Mouse (Mus musculus) gonadal fat pad, adult 2 months (tissue): Measurements from ENCODE around the gene Gsk3a. TPM values are rescaled to one million over a fixed set of nuclear protein-coding genes. Genes with fewer than 3 reads are reported as not detected.
A peak's percentile ranks its signal among the peaks of the same experiment; 100 is the strongest.

Experiments
- DNase-seq: peaks from one replicate; pipeline ENCODE4 v3.0.0-alpha.2; 2012; ENCODE audit warnings: low read depth
- polyA plus RNA-seq: library from polyadenylated mRNA; depleted of rRNA; stranded (reverse); fragments of >200 nt; gene quantifications from 2 replicates; pipeline ENCODE4 v1.2.3, GENCODE M21; 2012

The Gsk3a gene
- polyA plus RNA-seq, 1 experiment: 120 TPM

- no peak for DNase-seq
Observed at GRCm38 (mm10) chr7:25249314-25250140, 11.9 kb upstream of the Gsk3a start.

GRCm38 (mm10) chr7:25248846-25249313 is 11.2 kb upstream of the Gsk3a start:
- DNase-seq: no peak

GRCm38 (mm10) chr7:25248018-25248647 is 10.5 kb upstream of the Gsk3a start:
- no peak for DNase-seq

DNA sequence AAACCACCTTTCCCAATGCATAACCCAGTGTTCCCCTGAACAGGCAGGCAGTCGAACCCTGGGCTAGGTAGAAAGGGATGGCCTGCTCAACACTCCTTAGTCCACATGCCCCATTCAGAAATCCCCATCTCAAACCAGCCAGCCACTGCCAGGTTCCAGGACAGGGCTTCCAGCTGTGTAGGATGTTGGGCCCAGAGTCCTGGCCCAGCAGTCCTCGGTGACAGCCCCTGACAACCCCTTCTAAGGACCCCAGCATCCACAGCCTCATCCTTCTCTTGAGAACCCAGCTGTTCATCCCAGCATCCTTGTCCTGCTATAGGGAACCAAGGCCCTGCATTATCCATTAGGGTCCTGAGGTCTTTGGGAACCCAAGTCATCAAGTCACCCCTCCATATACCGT is 9.8 kb upstream of the Gsk3a start:
- no peak for DNase-seq

DNA sequence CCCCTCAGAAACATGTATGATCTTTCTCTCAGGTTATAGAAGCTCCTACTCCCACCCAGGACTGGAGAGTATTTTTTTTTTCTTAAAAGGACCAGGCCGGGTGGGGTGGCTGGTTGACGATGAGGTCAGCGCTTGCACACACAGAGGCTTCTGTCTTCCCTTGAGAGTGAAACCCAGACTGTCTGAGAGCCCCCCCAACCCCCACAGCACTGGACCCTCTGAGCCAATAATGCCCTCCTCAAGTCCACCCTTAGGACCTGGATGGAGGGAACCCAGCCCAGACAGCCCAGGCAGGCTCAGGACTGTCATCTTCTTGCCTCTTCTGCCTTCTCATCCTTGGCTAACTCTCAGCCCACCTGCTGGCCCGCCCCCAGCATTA is 9.1 kb upstream of the Gsk3a start:
- DNase-seq: no peak

GRCm38 (mm10) chr7:25246079-25246758 is 8.6 kb upstream of the Gsk3a start:
- no peak for DNase-seq

GRCm38 (mm10) chr7:25244562-25245369 is 7.1 kb upstream of the Gsk3a start:
- DNase-seq: no peak

DNA sequence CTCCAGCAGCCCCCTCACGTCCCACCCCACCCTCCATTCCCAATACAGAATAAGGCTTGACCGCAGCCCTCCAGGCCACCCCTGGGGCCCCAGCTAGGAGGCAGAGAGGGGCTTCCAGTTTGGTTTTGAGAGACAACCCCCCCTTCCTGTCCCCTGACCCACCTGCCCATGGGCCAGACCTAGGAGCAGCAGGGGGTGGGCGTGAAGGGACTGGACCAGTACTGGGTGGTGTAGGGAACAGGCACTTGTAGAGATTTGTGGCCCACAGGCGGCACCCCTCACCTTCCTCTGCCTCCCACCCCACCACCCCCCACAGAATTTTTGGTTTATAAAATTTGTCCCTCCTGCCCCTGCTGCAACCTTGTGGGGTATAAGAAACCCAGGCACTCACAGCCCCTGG is 5.7 kb upstream of the Gsk3a start:
- DNase-seq: no peak

GRCm38 (mm10) chr7:25241062-25241461 is 3.4 kb upstream of the Gsk3a start:
- DNase-seq: no peak

- no peak for DNase-seq
Observed at GRCm38 (mm10) chr7:25240631-25241030, 3.0 kb upstream of the Gsk3a start.

- peak; percentile 86 for DNase-seq
Observed at GRCm38 (mm10) chr7:25238829-25239623, 1.4 kb upstream of the Gsk3a start.

DNA sequence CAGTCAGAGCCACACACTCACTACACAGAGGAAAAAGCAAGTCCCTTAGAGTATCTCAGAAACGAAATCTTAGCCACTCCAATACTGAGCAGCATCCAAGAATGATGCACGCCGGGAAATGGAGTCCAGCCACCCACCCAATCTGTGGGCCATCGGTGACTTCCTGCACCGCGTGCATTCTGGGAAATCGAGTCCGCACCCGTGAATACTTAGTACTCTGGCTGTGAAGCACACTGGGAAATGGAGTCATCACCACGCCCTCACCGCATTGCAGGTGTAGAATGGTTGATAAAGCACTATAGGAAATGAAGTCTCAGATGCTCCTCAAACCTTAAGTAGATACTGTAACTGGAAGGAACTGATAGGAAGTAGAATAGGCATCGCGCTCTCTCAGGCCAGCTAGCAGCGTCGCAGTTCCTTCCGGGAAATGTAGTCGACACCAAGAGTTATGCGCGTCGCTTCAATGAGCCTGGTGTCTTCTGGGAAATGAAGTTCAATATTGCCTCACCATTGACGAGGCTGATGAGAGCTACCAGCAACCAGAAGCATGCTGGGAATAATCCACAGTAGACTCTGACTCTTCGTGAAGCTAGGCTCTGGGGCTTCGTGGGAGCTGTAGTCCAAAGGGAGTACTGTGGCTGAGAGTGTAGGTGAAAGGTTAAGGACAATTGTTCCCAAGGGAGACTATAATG is 510 bp upstream of the Gsk3a start:
- DNase-seq: peak; percentile 99

- DNase-seq: no peak
Observed at GRCm38 (mm10) chr7:25235526-25235925, 2.1 kb downstream of the Gsk3a start.

- no peak for DNase-seq
Observed at GRCm38 (mm10) chr7:25233061-25233460, 4.6 kb downstream of the Gsk3a start.

GRCm38 (mm10) chr7:25232101-25232648 is 5.5 kb downstream of the Gsk3a start:
- DNase-seq: no peak

- DNase-seq: no peak
Observed at GRCm38 (mm10) chr7:25230690-25231285, 6.9 kb downstream of the Gsk3a start.

- no peak for DNase-seq
Observed at GRCm38 (mm10) chr7:25227523-25228300, 9.9 kb downstream of the Gsk3a start.

DNA sequence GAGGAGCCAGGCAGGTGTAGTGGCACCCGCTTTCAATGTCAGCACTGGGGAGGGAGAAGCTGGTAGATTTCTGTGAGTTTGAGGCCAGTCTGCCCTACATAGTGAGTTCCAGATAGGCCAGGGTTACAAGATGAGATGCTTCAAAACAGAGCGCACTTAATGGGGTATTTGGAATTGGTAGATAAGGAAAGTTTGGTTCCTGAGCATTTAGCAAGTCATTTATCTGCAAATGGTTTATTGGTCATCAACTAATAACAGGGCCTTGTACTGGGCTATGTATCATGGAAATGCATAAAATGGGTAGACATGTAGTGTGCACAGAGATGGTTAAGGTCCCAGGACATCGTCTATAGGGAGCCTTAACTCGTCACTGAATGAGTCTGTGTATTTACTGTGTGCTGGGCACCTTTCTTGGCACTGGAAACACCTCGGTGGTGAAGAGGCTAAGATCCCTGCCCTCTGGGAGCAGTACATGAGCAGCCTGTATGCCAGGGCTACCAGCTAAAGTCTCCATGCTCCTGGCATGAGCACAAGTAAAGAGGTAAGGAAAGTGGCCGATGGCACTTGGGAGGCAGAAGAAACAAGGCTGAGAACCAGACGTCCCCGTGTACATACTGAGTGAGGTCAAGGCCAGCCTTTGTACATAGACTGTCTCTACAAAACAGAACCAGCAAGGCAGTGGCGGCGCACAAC is 15.2 kb downstream of the Gsk3a start:
- no peak for DNase-seq
